Mouse (Mus musculus) urinary bladder, postnatal 25 days (tissue): ENCODE data around the gene Trim61.

ENCODE experiments used
- DNase-seq: peaks from one replicate; pipeline ENCODE4 v3.0.0; 2022; ENCODE audit warnings: low spot score

The Trim61 gene

GRCm38 (mm10) chr8:64987731-64988130 is 30.6 kb downstream of the Trim61 start, which contains the start of gene Trim75:
TSS of gene Trim75 (minus strand) at chr8:64987831.
- DNase-seq = no peak

GRCm38 (mm10) chr8:64983150-64983897 is 35.0 kb downstream of the Trim61 start:
- no peak for DNase-seq
